Mouse (Mus musculus): ENCODE results near the gene Zfp958.

- TF ChIP-seq POLR2A (IDR thresholded peaks at IDR 0.05; ENCODE audit: insufficient read depth, low read depth, low read length) = no peak
- TF ChIP-seq CTCF (IDR thresholded peaks at IDR 0.05) = no peak
- no peak for TF ChIP-seq EP300 (IDR thresholded peaks at IDR 0.05; ENCODE audit: insufficient read depth, low read depth, low read length)
Measured at GRCm38 (mm10) chr8:4581986-4582385, 31.0 kb upstream of the Zfp958 start.
